Mouse (Mus musculus): ENCODE measurements around the gene Gm3633. TPM values are rescaled to one million over a fixed set of nuclear protein-coding genes. Genes with fewer than 3 reads are reported as not detected.
"Not testable (repeated sequence)": the region's sequence is repeated elsewhere in the genome, so short reads cannot be mapped to it uniquely, and the experiment has no call there.

Gene Gm3633
- not detected in 2 replicates for polyA plus RNA-seq (2015; fragmentation: Nextera tagmentation; extraction: Ambion mirVana)

DNA sequence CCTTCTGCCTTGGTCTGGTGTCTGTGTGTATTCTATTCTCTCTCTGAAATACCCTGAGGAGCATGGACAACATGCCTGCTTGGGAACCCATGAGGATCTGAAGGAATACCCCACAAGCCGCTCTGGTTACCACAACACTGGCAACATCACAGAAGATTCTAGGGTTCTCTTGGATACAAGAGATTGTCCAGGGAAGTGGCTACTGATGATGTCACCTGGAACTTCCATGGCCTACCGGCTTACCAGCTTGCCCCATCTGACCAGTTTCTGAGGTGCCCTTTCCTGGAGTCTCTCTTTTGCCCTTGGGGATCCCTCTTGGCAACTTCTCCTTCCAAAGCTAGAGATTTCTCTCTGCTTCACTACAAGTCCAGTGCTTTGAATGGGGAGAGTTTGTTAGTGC lies at the start of gene Gm3633:
TSS of gene Gm3633 (minus strand) at position 101 of the 400 bp plus-strand sequence.
- not testable (repeated sequence) for H3K27ac ChIP-seq (ENCODE audit: low read length); H3K9me3 ChIP-seq (ENCODE audit: control insufficient read depth, low read length)
- WGBS = 80% methylated on average over 1 of the region's 2 CpGs

DNA sequence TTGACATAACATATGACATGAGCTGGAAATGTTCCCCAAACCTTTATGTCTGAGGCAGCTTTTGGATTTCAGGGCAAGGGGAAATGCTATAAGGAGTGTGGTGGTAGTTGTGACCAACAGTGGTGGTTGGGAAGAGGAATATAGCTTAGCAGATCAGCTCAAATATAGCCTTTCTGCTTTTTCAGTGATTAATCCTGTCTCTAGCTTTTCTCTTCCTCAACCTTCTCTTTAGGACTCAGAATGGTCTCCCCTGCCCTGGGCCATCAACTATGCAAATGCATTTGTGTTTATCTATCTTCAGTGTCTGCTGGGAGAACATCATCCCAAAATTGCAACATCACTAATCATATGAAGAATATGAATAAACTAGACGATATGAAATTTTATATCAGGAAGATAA lies 13.9 kb upstream of the Gm3633 start, which contains the start of gene Gm10378:
TSS of gene Gm10378 (plus strand) at position 301 of the 400 bp plus-strand sequence.
- H3K4me3 ChIP-seq (ENCODE audit: low read length); H3K9ac ChIP-seq (ENCODE audit: low read length); ATAC-seq (ENCODE audit: low read depth); H3K27me3 ChIP-seq (ENCODE audit: control insufficient read depth, insufficient read depth, low read depth, low read length); H3K36me3 ChIP-seq (ENCODE audit: control insufficient read depth, insufficient read depth, low read length); H3K4me1 ChIP-seq (replicated peaks; ENCODE audit: control insufficient read depth, insufficient read depth, low read length); H3K27ac ChIP-seq (ENCODE audit: low read length); H3K9me3 ChIP-seq (ENCODE audit: control insufficient read depth, low read length); H3K4me2 ChIP-seq (ENCODE audit: low read depth, low read length): not testable (repeated sequence)
- WGBS = no CpG with 5 or more reads among the region's 1 CpGs

More for the DNA sequence above, at the start of gene Gm3633:
- not testable (repeated sequence) for H3K4me1 ChIP-seq (replicated peaks; ENCODE audit: control insufficient read depth, insufficient read depth, low read length); H3K4me2 ChIP-seq (ENCODE audit: low read depth, low read length); ATAC-seq (ENCODE audit: low read depth); H3K9ac ChIP-seq (ENCODE audit: low read length); H3K27me3 ChIP-seq (ENCODE audit: control insufficient read depth, insufficient read depth, low read depth, low read length); H3K4me3 ChIP-seq (ENCODE audit: low read length); H3K36me3 ChIP-seq (ENCODE audit: control insufficient read depth, insufficient read depth, low read length)

DNA sequence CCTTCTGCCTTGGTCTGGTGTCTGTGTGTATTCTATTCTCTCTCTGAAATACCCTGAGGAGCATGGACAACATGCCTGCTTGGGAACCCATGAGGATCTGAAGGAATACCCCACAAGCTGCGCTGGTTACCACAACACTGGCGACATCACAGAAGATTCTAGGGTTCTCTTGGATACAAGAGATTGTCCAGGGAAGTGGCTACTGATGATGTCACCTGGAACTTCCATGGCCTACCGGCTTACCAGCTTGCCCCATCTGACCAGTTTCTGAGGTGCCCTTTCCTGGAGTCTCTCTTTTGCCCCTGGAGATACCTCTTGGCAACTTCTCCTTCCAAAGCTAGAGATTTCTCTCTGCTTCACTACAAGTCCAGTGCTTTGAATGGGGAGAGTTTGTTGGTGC lies 41.9 kb downstream of the Gm3633 start, which contains the start of gene Gm17124:
TSS of gene Gm17124 (minus strand) at position 101 of the 400 bp plus-strand sequence.
- WGBS = no CpG with 5 or more reads among the region's 3 CpGs
- not testable (repeated sequence) for H3K4me1 ChIP-seq (replicated peaks; ENCODE audit: control insufficient read depth, insufficient read depth, low read length); ATAC-seq (ENCODE audit: low read depth); H3K4me2 ChIP-seq (ENCODE audit: low read depth, low read length); H3K9me3 ChIP-seq (ENCODE audit: control insufficient read depth, low read length); H3K4me3 ChIP-seq (ENCODE audit: low read length); H3K27ac ChIP-seq (ENCODE audit: low read length); H3K9ac ChIP-seq (ENCODE audit: low read length); H3K27me3 ChIP-seq (ENCODE audit: control insufficient read depth, insufficient read depth, low read depth, low read length); H3K36me3 ChIP-seq (ENCODE audit: control insufficient read depth, insufficient read depth, low read length)

Small RNA genes within 50 kb of the gene (microRNA-seq; reads per million reads assigned to microRNA genes)
- gene Gm23620 (not detected), gene Gm25228 (not detected)

Other genes with a start within 250 kb of the Gm3633 start
- gene Gm8005, start 202.2 kb downstream of the Gm3633 start, polyA plus RNA-seq (2015; fragmentation: Nextera tagmentation; extraction: Ambion mirVana) = not detected in 2 replicates
- gene Gm8011, start 178.0 kb downstream of the Gm3633 start, polyA plus RNA-seq (2015; fragmentation: Nextera tagmentation; extraction: Ambion mirVana) = not detected in 2 replicates
- not detected in 2 replicates for gene Gm8020, start 139.6 kb downstream of the Gm3633 start, polyA plus RNA-seq (2015; fragmentation: Nextera tagmentation; extraction: Ambion mirVana)
- gene Gm8024, start 117.6 kb downstream of the Gm3633 start, polyA plus RNA-seq (2015; fragmentation: Nextera tagmentation; extraction: Ambion mirVana) = not detected in 2 replicates
- gene Gm17124, start 42.0 kb downstream of the Gm3633 start, polyA plus RNA-seq (2015; fragmentation: Nextera tagmentation; extraction: Ambion mirVana) = not detected in 2 replicates
- not detected in 2 replicates for gene Gm10378, start 14.0 kb upstream of the Gm3633 start, polyA plus RNA-seq (2015; fragmentation: Nextera tagmentation; extraction: Ambion mirVana)
- gene Gm3015, start 126.9 kb upstream of the Gm3633 start, polyA plus RNA-seq (2015; fragmentation: Nextera tagmentation; extraction: Ambion mirVana) = not detected in 2 replicates
- not detected in 2 replicates for gene Gm10377, start 156.1 kb upstream of the Gm3633 start, polyA plus RNA-seq (2015; fragmentation: Nextera tagmentation; extraction: Ambion mirVana)
- gene Gm21977, start 211.6 kb upstream of the Gm3633 start, polyA plus RNA-seq (2015; fragmentation: Nextera tagmentation; extraction: Ambion mirVana) = not detected in 2 replicates